Mouse (Mus musculus) heart, adult 2 months (tissue): ENCODE results near the gene Fndc7.

Source experiments
- CTCF ChIP-seq: fragments of 200-600 bp; IDR thresholded peaks from 2 replicates; pipeline ENCODE4 v1.8.1; 2022; ENCODE audit warnings: antibody characterized with exemption, mild to moderate bottlenecking, moderate library complexity
- EP300 ChIP-seq: fragments of 200-500 bp; IDR thresholded peaks from 2 replicates; pipeline ENCODE4 v1.6.1; 2011; ENCODE audit warnings: low read depth, low read length, control low read depth; ENCODE audit not compliant: insufficient read depth

DNA sequence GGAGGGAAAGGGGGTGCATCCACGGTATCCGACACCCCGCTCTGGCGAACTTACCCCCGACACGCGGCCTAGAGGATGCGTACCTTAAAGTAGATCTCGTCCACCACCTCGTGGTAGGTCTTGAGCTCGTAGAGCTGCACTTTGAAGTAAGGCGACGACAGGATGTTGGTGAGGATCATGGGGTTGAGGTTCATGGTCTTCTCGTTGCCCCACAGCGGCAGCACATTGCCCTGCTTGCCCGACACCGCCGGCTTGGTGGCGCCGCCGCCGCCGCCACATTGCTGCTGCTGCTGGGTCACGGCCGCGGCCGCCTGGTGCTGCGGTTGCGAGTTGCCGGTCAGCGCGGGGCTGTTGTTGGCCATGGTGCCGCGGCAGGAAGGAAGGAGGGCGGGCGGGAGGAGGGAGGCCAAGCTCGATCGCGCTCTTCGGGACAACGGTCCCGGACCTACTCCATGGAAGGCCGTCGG lies 21.3 kb upstream of the Fndc7 start:
- TF ChIP-seq CTCF: peak; percentile 49
- TF ChIP-seq EP300: no peak
